30 mouse cellular contexts compared by ENCODE assay signal in the genomic region with DNA sequence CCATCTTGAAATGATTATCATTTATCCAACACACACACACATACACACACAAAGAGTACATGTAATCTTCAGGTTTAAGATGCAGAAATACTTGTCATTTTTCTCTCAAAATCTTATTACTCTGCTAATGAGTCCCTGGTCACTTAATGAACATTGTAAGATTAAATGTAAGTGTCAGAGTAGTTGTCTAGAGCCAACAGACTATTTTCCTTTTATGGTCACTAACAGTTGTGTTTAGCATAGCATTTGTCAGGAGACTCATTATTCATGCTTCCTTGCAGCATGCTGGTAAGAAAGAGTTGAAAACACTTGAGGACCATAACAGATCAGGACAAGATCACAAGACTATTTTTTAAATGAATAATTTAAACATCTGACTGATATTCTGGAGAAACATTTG.
"Had no signal": no experiment of that assay in that cellular context is flagged by ENCODE, and none has a peak within 500 bp of the region (broad histone marks: within the 10 kb centered on the region; RNA-seq: fewer than 3 reads in every experiment).

No protein-coding gene starts in this region.

- H3K9me3 ChIP-seq: heart, embryonic 10.5 days; heart, embryonic 12.5 days; heart, embryonic 13.5 days; heart, embryonic 15.5 days; hindbrain, embryonic 10.5 days; hindbrain, embryonic 12.5 days; hindbrain, embryonic 13.5 days; hindbrain, embryonic 15.5 days; intestine, embryonic 15.5 days had no signal

- DNase-seq: heart, adult 18-20 months; heart, adult 2 months; heart, postnatal 10 days; heart, postnatal 14 days; heart, postnatal 36 days; heart, postnatal 4 days; kidney, adult 11 months; kidney, adult 2 months; kidney, postnatal 25 days; kidney, postnatal 36 days; layer of hippocampus, adult 9-11 months; layer of hippocampus, postnatal 36 days had no signal

- H3K4me1 ChIP-seq: heart, embryonic 10.5 days; heart, embryonic 12.5 days; heart, embryonic 13.5 days; heart, embryonic 15.5 days; hindbrain, embryonic 10.5 days; hindbrain, embryonic 12.5 days; hindbrain, embryonic 13.5 days; hindbrain, embryonic 15.5 days; intestine, embryonic 15.5 days had no signal

- H3K27ac ChIP-seq: heart, adult 2 months; heart, embryonic 10.5 days; heart, embryonic 13.5 days; heart, embryonic 15.5 days; hindbrain, embryonic 10.5 days; hindbrain, embryonic 12.5 days; hindbrain, embryonic 13.5 days; hindbrain, embryonic 14.5 days; hindbrain, embryonic 15.5 days; hindbrain, postnatal 0 days; intestine, embryonic 15.5 days; layer of hippocampus, adult 2 months; left cerebral cortex, adult 2 months had no signal

- ATAC-seq: hindbrain, embryonic 16.5 days; hindbrain, postnatal 0 days; inflammation-experienced regulatory T-cells, adult 6 months; intestine, embryonic 15.5 days; intestine, embryonic 16.5 days; intestine, postnatal 0 days had no signal

- H3K9ac ChIP-seq: heart, embryonic 12.5 days; heart, embryonic 13.5 days; heart, embryonic 15.5 days; hindbrain, embryonic 12.5 days; hindbrain, embryonic 13.5 days; hindbrain, embryonic 14.5 days; hindbrain, embryonic 15.5 days; intestine, embryonic 15.5 days had no signal

- H3K4me2 ChIP-seq: heart, embryonic 11.5 days; heart, embryonic 12.5 days; heart, embryonic 13.5 days; heart, embryonic 15.5 days; hindbrain, embryonic 12.5 days; hindbrain, embryonic 13.5 days; hindbrain, embryonic 14.5 days; hindbrain, embryonic 15.5 days; intestine, embryonic 15.5 days had no signal

- H3K36me3 ChIP-seq: heart, embryonic 10.5 days; heart, embryonic 12.5 days; heart, embryonic 13.5 days; heart, embryonic 15.5 days; hindbrain, embryonic 10.5 days; hindbrain, embryonic 12.5 days; hindbrain, embryonic 13.5 days; hindbrain, embryonic 15.5 days; intestine, embryonic 15.5 days had no signal

- H3K4me3 ChIP-seq: heart, adult 2 months; heart, embryonic 10.5 days; heart, embryonic 12.5 days; heart, embryonic 13.5 days; heart, embryonic 15.5 days; hindbrain, embryonic 10.5 days; hindbrain, embryonic 12.5 days; hindbrain, embryonic 13.5 days; hindbrain, embryonic 15.5 days; intestine, embryonic 15.5 days; layer of hippocampus, adult 2 months; left cerebral cortex, adult 2 months had no signal

- H3K27me3 ChIP-seq: heart, embryonic 12.5 days; heart, embryonic 13.5 days; heart, embryonic 15.5 days; hindbrain, embryonic 12.5 days; hindbrain, embryonic 13.5 days; hindbrain, embryonic 15.5 days; intestine, embryonic 15.5 days had no signal
